Mouse (Mus musculus): ENCODE data around the gene Nr1h3. TPM values are rescaled to one million over a fixed set of nuclear protein-coding genes. Genes with fewer than 3 reads are reported as not detected.

Nr1h3 gene
- polyA plus RNA-seq, 1 experiment from 2014 or later = 3.5 TPM

DNA sequence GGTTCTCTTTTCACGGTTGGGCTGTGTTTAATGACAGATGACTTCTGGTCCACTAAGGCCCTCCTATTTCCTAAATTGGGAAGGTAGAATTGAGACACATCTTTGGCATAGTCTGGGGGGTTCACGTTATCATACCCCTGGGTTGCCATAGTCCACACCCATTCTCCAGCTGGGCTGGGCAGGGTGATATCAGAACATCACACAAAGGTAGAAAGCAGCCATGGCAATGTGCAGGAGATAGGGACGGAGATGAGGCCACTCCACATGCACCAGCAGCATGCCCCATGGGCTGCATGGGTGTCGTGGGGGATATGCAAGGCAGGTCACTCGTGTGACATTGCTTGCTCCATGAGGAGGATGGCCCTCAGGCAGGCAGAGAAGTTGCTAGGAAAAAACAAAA is 39.1 kb downstream of the Nr1h3 start:
- 82% methylated on average over 5 of the region's 5 CpGs for WGBS

GRCm38 (mm10) chr2:91162952-91163351 is 39.7 kb downstream of the Nr1h3 start:
- Histone ChIP-seq H3K36me3 (0 out of 2 replicates have a peak, but pooled peaks cover 5% of the 10 kb centered on the region), H3K27ac (no peak overlapping the region), H3K9ac (no peak overlapping the region), H3K27me3 (no peaks in the 10 kb centered on the region), H3K4me2 (no peak overlapping the region), H3K4me3 (no peak overlapping the region), H3K4me1 (replicated peaks) (peaks cover 16% of the 10 kb centered on the region), H3K9me3 (replicated peaks) (no peaks in the 10 kb centered on the region)
- WGBS = 87% methylated on average over 4 of the region's 4 CpGs
- no peak for ATAC-seq (replicated peaks; ENCODE audit: insufficient number of reproducible peaks, insufficient read depth, low FRiP score, low read depth)

More for the DNA sequence above, 39.1 kb downstream of the Nr1h3 start:
- H3K9ac ChIP-seq = no peak overlapping the region
- ATAC-seq (replicated peaks; ENCODE audit: insufficient number of reproducible peaks, insufficient read depth, low FRiP score, low read depth) = no peak
- no peaks in the 10 kb centered on the region for H3K9me3 ChIP-seq (replicated peaks)
- no peak overlapping the region for H3K4me3 ChIP-seq
- H3K27ac ChIP-seq = no peak overlapping the region
- H3K4me1 ChIP-seq (replicated peaks) = peaks cover 16% of the 10 kb centered on the region
- H3K27me3 ChIP-seq = no peaks in the 10 kb centered on the region
- H3K36me3 ChIP-seq = 0 out of 2 replicates have a peak, but pooled peaks cover 5% of the 10 kb centered on the region
- no peak overlapping the region for H3K4me2 ChIP-seq

GRCm38 (mm10) chr2:91160591-91160990 is 42.0 kb downstream of the Nr1h3 start:
- no peaks in the 10 kb centered on the region for H3K9me3 ChIP-seq (replicated peaks)
- H3K4me3 ChIP-seq = no peak overlapping the region
- peaks cover 9% of the 10 kb centered on the region; the same call in 1 of the 2 replicates for H3K36me3 ChIP-seq
- H3K27ac ChIP-seq = peak overlapping the region; percentile 29
- H3K4me2 ChIP-seq = no peak overlapping the region
- peaks cover 16% of the 10 kb centered on the region for H3K4me1 ChIP-seq (replicated peaks)
- H3K27me3 ChIP-seq = no peaks in the 10 kb centered on the region
- no peak for ATAC-seq (replicated peaks; ENCODE audit: insufficient number of reproducible peaks, insufficient read depth, low FRiP score, low read depth)
- WGBS = 32% methylated on average over 6 of the region's 6 CpGs
- H3K9ac ChIP-seq = no peak overlapping the region

DNA sequence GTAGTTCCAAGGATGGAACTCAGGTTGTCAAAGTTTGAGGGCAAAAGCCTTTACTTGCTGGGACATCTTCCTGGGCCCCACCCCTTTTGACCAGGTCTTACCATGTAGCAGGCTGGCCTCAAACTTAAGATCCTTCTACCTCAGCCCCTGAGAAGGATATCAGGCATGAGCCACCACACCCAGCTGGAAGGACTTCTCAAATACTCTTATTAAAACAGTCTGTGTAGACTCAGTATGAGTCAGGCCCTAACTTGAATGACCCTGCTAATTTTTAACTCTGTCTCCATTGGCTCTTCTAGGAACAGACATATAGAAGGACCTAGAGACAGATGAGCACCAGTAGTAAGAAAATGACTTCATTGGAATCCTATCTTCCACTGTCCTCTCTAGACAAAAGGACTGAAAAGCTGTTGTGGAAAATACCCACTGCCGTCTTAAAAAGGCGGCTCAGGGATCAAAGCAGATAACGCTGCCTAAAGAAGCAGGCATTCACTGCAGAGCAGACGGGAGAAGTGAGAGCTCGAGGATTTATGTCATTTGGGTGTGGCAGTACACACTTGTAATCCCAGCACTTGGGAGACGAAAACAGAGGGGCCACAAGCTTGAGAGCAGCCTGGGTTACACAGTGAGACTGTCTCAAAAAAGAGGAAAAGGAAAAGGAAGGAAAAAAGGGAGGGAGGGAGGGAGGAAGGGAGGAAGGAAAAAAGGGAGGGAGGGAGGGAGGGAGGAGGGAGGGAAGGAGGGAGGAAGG is 45.5 kb downstream of the Nr1h3 start:
- Histone ChIP-seq H3K27me3 (no peaks in the 10 kb centered on the region), H3K9me3 (replicated peaks) (no peaks in the 10 kb centered on the region), H3K9ac (no peak overlapping the region), H3K4me3 (no peak overlapping the region), H3K4me1 (replicated peaks) (peaks cover 10% of the 10 kb centered on the region), H3K4me2 (no peak overlapping the region), H3K27ac (no peak overlapping the region), H3K36me3 (peaks cover 9% of the 10 kb centered on the region; the same call in 1 of the 2 replicates)
- no peak for ATAC-seq (replicated peaks; ENCODE audit: insufficient number of reproducible peaks, insufficient read depth, low FRiP score, low read depth)
- 47% methylated on average over 6 of the region's 6 CpGs for WGBS

GRCm38 (mm10) chr2:91154091-91154490 is 48.5 kb downstream of the Nr1h3 start:
- no peak overlapping the region for H3K9ac ChIP-seq
- no peaks in the 10 kb centered on the region for H3K9me3 ChIP-seq (replicated peaks)
- 90% methylated on average over 3 of the region's 3 CpGs for WGBS
- no peak overlapping the region for H3K4me2 ChIP-seq
- H3K4me1 ChIP-seq (replicated peaks) = no peaks in the 10 kb centered on the region
- no peak overlapping the region for H3K27ac ChIP-seq
- H3K27me3 ChIP-seq = no peaks in the 10 kb centered on the region
- ATAC-seq (replicated peaks; ENCODE audit: insufficient number of reproducible peaks, insufficient read depth, low FRiP score, low read depth) = no peak
- no peak overlapping the region for H3K4me3 ChIP-seq
- peaks cover 15% of the 10 kb centered on the region for H3K36me3 ChIP-seq

GRCm38 (mm10) chr2:91152885-91153377 is 49.7 kb downstream of the Nr1h3 start:
- no peak for ATAC-seq (replicated peaks; ENCODE audit: insufficient number of reproducible peaks, insufficient read depth, low FRiP score, low read depth)
- Histone ChIP-seq H3K27ac (no peak overlapping the region), H3K4me3 (no peak overlapping the region), H3K4me2 (no peak overlapping the region), H3K27me3 (no peaks in the 10 kb centered on the region), H3K4me1 (replicated peaks) (no peaks in the 10 kb centered on the region), H3K9ac (no peak overlapping the region), H3K36me3 (peaks cover 15% of the 10 kb centered on the region), H3K9me3 (replicated peaks) (no peaks in the 10 kb centered on the region)
- 76% methylated on average over 3 of the region's 3 CpGs for WGBS

DNA sequence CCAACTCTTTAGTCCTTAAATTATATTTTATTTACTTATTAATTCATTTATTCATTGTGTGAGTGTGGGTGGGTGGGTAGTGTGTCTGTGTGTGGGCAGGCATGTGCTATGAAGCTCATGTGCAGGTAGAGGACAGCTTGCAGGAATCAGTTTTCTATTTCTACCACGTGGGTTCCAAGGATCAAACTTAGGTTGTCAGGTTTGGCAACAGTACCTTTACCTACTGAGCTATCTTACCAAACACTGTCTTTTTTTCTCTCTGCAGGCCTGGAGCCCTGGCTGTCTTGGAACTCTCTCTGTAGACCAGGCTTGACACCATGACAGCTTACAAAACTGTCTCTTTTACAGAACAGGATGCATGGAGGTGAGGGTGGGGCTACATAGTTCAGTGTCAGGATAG is 51.3 kb downstream of the Nr1h3 start:
- Histone ChIP-seq H3K27me3 (no peaks in the 10 kb centered on the region), H3K27ac (no peak overlapping the region), H3K9me3 (replicated peaks) (no peaks in the 10 kb centered on the region), H3K4me2 (no peak overlapping the region), H3K36me3 (peaks cover 9% of the 10 kb centered on the region), H3K4me1 (replicated peaks) (no peaks in the 10 kb centered on the region), H3K4me3 (no peak overlapping the region), H3K9ac (no peak overlapping the region)
- no peak for ATAC-seq (replicated peaks; ENCODE audit: insufficient number of reproducible peaks, insufficient read depth, low FRiP score, low read depth)
- 73% methylated on average over 1 of the region's 1 CpGs for WGBS

- H3K4me2 ChIP-seq = no peak overlapping the region
- H3K36me3 ChIP-seq = peaks cover 6% of the 10 kb centered on the region
- no peak overlapping the region for H3K4me3 ChIP-seq
- H3K9ac ChIP-seq = no peak overlapping the region
- no peaks in the 10 kb centered on the region for H3K27me3 ChIP-seq
- H3K9me3 ChIP-seq (replicated peaks) = no peaks in the 10 kb centered on the region
- ATAC-seq (replicated peaks; ENCODE audit: insufficient number of reproducible peaks, insufficient read depth, low FRiP score, low read depth) = no peak
- no peaks in the 10 kb centered on the region for H3K4me1 ChIP-seq (replicated peaks)
- no peak overlapping the region for H3K27ac ChIP-seq
These were observed 54.5 kb downstream of the Nr1h3 start for GRCm38 (mm10) chr2:91148101-91148500.

DNA sequence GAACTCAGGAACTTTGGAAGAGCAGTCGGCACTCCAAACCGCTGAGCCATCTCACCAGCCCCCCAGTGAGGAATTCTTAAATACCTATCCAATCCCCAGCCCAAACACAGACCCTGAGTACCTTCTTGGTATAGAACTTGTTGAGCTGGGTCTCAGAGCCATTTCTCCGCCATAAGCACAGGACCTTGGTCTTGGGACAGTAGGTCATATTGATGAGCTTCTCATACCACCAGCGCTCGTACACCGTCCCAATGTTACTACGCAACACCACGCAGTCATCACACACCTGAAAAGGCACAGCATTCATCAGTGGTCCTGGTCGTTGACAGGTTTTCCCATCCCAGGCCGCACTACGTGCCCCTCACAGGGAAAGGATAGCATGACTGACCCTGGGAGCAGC is 59.2 kb downstream of the Nr1h3 start:
- Histone ChIP-seq H3K4me3 (no peak overlapping the region), H3K27ac (no peak overlapping the region), H3K36me3 (peaks cover 3% of the 10 kb centered on the region; the same call in 1 of the 2 replicates), H3K4me2 (no peak overlapping the region), H3K9me3 (replicated peaks) (no peaks in the 10 kb centered on the region), H3K4me1 (replicated peaks) (peaks cover 1% of the 10 kb centered on the region), H3K27me3 (no peaks in the 10 kb centered on the region), H3K9ac (no peak overlapping the region)
- 95% methylated on average over 11 of the region's 11 CpGs for WGBS
- no peak for ATAC-seq (replicated peaks; ENCODE audit: insufficient number of reproducible peaks, insufficient read depth, low FRiP score, low read depth)

DNA sequence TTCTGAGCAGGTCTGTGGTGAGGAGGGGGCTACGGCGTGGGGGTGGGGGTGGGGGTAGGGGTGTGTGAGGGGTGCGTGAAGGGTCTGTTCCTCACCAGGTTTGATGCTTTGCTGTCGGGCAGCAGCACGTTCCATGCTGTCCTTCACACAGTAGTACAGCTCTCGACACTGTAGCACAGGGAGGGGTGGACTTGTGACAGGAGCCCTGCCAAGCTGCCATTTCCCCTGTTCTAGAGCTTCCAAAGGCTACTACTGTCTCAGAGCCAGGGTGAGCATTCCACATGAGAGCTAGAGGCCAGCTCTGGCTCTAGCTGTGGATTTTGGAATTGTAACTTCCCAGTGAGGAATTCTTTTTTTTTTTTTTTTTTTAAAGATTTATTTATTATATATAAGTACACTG is 59.7 kb downstream of the Nr1h3 start:
- no peak for ATAC-seq (replicated peaks; ENCODE audit: insufficient number of reproducible peaks, insufficient read depth, low FRiP score, low read depth)
- Histone ChIP-seq H3K4me1 (replicated peaks) (peaks cover 3% of the 10 kb centered on the region), H3K27ac (no peak overlapping the region), H3K4me3 (no peak overlapping the region), H3K4me2 (no peak overlapping the region), H3K9ac (no peak overlapping the region), H3K36me3 (peaks cover 3% of the 10 kb centered on the region; the same call in 1 of the 2 replicates), H3K27me3 (no peaks in the 10 kb centered on the region), H3K9me3 (replicated peaks) (no peaks in the 10 kb centered on the region)
- WGBS = 75% methylated on average over 6 of the region's 6 CpGs

DNA sequence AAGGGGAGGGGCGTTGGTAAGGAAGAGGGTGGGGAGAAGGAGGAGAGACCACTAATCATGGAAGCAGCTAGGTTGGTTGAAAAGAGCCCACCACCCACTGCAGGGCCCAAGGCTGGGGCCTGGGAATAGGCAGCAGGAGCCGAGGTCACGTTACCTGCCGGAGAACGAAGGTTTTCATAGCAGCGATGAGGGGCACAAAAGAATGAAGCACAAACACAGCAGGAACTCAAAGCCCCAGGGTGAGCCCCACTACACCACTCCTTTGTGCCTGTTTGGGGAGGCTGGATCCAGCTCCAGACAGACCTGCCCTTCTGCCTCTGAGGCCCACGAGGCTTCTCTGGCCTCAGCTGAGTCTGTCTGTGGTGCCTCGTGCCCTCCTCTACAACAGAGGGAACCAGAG is 62.9 kb downstream of the Nr1h3 start:
- WGBS = 79% methylated on average over 8 of the region's 8 CpGs
- H3K4me3 ChIP-seq = no peak overlapping the region
- H3K9me3 ChIP-seq (replicated peaks) = no peaks in the 10 kb centered on the region
- no peak for ATAC-seq (replicated peaks; ENCODE audit: insufficient number of reproducible peaks, insufficient read depth, low FRiP score, low read depth)
- no peak overlapping the region for H3K4me2 ChIP-seq
- H3K9ac ChIP-seq = no peak overlapping the region
- H3K27me3 ChIP-seq = no peaks in the 10 kb centered on the region
- peaks cover 15% of the 10 kb centered on the region for H3K4me1 ChIP-seq (replicated peaks)
- no peak overlapping the region for H3K27ac ChIP-seq
- H3K36me3 ChIP-seq = peaks cover 33% of the 10 kb centered on the region

- WGBS = 50% methylated on average over 5 of the region's 5 CpGs
- Histone ChIP-seq H3K27me3 (no peaks in the 10 kb centered on the region), H3K4me2 (no peak overlapping the region), H3K9ac (no peak overlapping the region), H3K4me1 (replicated peaks) (peaks cover 18% of the 10 kb centered on the region), H3K36me3 (peaks cover 37% of the 10 kb centered on the region), H3K9me3 (replicated peaks) (no peaks in the 10 kb centered on the region), H3K4me3 (no peak overlapping the region), H3K27ac (peak overlapping the region; percentile 48; the same call in 1 of the 2 replicates)
- ATAC-seq (replicated peaks; ENCODE audit: insufficient number of reproducible peaks, insufficient read depth, low FRiP score, low read depth) = no peak
These were observed 63.3 kb downstream of the Nr1h3 start for GRCm38 (mm10) chr2:91139311-91139710.

All from heart, embryonic 15.5 days (tissue).